Mouse (Mus musculus): ENCODE measurements around the gene Gramd1a. TPM values are rescaled to one million over a fixed set of nuclear protein-coding genes. Genes with fewer than 3 reads are reported as not detected.

Gramd1a gene
- 372 TPM for polyA plus RNA-seq (2017; shearing (Covaris generic))

DNA sequence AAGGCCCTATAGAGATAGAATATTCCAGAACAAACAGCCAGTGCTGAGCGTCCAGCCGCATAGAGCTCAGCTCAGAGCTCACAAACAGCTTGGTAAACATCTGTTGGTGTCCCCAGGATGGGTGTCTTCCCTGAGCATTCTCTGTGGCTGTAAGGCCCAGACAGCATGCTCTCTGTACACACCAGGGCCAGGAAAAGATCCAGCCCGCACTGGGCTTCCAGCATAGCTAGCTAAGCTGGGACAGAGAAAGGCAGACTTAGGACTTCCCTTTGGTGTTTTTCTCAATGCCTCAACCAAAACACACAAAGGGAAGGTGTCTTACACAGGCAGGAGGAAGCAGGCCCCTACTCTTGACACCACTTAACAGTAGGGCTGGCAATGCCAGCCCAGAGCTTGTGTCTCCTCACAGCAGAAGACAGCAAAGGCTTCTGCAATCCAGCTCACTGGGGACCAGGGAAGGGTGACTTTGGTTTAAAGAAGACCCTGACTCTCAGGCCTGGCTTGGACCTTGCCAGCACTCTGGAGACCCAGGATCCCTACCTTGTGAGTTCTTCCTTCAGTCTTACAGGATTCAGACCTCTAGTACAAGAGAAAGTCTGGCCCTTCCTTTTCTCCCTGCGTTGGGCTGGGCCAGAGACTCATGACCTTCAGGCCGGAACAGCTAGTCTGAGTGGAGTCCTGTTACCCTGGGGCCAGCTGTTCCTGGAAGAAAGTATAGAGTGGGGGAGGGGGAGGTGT lies at the start of gene Gramd1a:
Gramd1a (minus strand) TSS at position 601 of the 738 bp plus-strand sequence.

DNA sequence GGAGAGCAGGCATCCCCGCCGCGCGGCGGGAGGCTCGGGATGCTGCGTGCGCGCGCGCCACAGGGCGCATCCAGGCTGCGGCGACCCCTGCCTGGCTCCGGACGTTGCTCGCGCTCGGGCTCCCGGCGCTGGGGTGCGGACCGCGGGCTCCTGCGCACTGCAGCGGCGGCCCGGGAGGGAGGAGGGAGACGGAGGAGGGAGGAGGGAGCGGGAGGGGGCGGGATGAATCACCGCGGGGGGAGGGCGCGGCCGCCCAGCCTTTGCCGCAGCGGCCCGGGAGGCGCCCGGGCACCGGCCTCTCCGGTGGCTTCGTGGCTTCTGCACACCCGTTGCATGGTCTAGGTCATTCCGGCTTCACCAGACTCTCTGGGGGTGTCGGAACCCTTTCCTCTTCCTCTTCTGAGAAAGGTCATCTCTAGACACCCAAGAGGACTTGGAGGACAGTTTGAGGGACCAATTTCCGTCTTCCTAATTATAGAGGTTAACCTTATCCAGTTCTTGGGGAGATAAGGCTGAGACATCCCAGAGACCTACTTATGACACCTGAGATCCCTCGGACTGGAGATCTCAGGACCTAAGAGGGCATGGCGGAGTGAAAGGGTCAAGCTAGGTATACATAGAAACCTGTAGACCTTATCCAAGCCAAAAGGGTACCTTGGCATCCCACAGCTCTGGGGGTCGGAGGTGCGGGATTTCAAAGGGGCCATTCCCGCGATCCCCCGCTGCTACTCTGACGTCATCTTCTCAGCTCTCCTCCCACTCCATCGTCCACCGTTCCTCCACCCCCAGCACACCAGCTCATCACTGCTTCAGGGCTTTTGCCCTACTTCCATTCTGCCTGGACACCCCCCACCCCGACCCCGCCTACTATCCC lies 28.6 kb downstream of the Gramd1a start, which contains the start of gene Scn1b:
Scn1b (minus strand) TSS at position 153 of the 874 bp plus-strand sequence.

DNA sequence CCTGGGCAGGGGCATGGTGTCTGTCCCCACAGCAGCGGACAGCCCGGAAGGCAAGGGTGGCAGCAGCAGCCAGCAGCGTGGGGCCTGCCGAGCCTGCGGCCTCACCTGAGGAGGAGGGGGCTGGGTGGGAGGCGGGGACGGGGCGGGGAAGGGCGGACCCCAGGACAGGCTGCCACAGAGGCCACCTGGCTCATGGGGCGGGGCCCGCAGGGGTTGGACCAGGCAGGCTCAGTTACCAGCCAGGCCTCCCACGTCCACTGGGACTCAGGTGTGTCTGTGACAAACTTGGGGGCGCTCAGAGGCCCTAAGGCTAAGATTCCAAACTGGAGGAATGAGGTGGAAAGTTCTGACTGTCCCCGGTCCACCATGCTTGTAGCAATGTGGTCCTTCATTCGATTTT lies 40.5 kb downstream of the Gramd1a start, which contains the start of gene Hpn:
Hpn (minus strand) TSS at position 109 of the 400 bp plus-strand sequence.

Other genes starting within 250 kb of the Gramd1a start
- 0.26 TPM for gene Mag, start 241.0 kb downstream of the Gramd1a start, polyA plus RNA-seq (2017; shearing (Covaris generic))
- not detected for gene Hamp2, start 231.2 kb downstream of the Gramd1a start, polyA plus RNA-seq (2017; shearing (Covaris generic))
- gene Hamp, start 211.9 kb downstream of the Gramd1a start, polyA plus RNA-seq (2017; shearing (Covaris generic)): not detected
- 14.3 TPM for gene Usf2, start 199.1 kb downstream of the Gramd1a start, polyA plus RNA-seq (2017; shearing (Covaris generic))
- gene Lsr, start 182.4 kb downstream of the Gramd1a start, polyA plus RNA-seq (2017; shearing (Covaris generic)): 9.2 TPM
- 0.33 TPM for gene Fam187b, start 182.1 kb downstream of the Gramd1a start, polyA plus RNA-seq (2017; shearing (Covaris generic))
- 1,577 TPM for gene Fxyd5, start 113.4 kb downstream of the Gramd1a start, polyA plus RNA-seq (2017; shearing (Covaris generic))
- gene Fxyd7, start 104.4 kb downstream of the Gramd1a start, polyA plus RNA-seq (2017; shearing (Covaris generic)): 0.85 TPM
- not detected for gene Fxyd1, start 98.7 kb downstream of the Gramd1a start, polyA plus RNA-seq (2017; shearing (Covaris generic))
- not detected for gene Lgi4, start 96.6 kb downstream of the Gramd1a start, polyA plus RNA-seq (2017; shearing (Covaris generic))
- not detected for gene Fxyd3, start 79.2 kb downstream of the Gramd1a start, polyA plus RNA-seq (2017; shearing (Covaris generic))
- not detected for gene Hpn, start 40.6 kb downstream of the Gramd1a start, polyA plus RNA-seq (2017; shearing (Covaris generic))
- gene Scn1b, start 28.9 kb downstream of the Gramd1a start, polyA plus RNA-seq (2017; shearing (Covaris generic)): not detected
- not detected for gene Scgb2b2, start 134.6 kb upstream of the Gramd1a start, polyA plus RNA-seq (2017; shearing (Covaris generic))
- gene Scgb1b2, start 135.9 kb upstream of the Gramd1a start, polyA plus RNA-seq (2017; shearing (Covaris generic)): not detected
- not detected for gene Scgb2b3, start 206.2 kb upstream of the Gramd1a start, polyA plus RNA-seq (2017; shearing (Covaris generic))
- gene Scgb1b3, start 219.7 kb upstream of the Gramd1a start, polyA plus RNA-seq (2017; shearing (Covaris generic)): not detected